Mouse (Mus musculus): ENCODE measurements around the gene Olfr707.
"Not testable (repeated sequence)": the region's sequence is repeated elsewhere in the genome, so short reads cannot be mapped to it uniquely, and the experiment has no call there.

The Olfr707 gene

GRCm38 (mm10) chr7:106901141-106901540 is at the start of gene Olfr707:
TSS of gene Olfr707 (minus strand) at chr7:106901241.
- DNase-seq (ENCODE audit: low read depth, low spot score) = not testable (repeated sequence)

DNA sequence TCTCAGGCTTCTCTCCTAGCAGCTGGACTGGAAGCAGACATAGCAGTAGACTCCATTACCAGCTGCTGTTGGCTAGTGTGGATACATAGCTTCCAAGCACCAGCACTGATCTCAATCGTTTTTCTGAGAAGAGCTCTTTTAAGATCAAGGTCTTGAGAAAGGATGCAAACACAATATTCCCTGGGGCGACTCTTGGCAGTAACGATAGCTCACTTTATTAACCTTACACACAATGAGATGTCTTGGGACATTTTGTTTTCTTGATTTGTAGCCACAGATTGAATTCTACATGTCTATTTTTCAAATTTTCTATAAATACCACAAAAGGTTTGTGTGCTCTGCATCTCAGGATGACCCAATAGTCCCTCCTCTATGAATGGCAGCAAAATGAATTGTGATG is 47.2 kb upstream of the Olfr707 start, which contains the start of gene Olfr710:
TSS of gene Olfr710 (minus strand) at position 101 of the 400 bp plus-strand sequence.
- no peak for DNase-seq (ENCODE audit: low read depth, low spot score)

GRCm38 (mm10) chr7:106932119-106932518 is 31.1 kb upstream of the Olfr707 start, which contains the start of gene Olfr709-ps1:
TSS of gene Olfr709-ps1 (minus strand) at chr7:106932219.
- no peak for DNase-seq (ENCODE audit: low read depth, low spot score)

DNA sequence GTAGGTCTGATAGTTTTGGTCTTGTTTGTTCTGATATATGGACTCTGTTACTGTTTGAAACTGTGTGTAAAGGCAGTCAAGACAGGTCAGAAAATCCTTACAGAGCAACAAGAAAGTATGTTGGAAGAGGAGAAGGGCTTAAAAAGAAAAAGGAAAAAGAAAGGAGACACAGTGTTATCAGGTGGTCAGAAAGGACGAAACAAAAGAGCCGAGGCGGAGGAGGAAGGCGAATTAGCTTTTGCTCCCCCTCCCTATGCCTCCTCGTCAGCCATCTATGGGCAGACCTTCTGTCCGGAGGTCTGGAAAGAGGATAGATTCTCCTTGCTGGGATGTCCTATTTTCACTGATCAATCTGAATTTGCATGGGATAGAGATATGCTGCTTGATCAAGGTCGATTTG is 19.9 kb upstream of the Olfr707 start:
- not testable (repeated sequence) for DNase-seq (ENCODE audit: low read depth, low spot score)

GRCm38 (mm10) chr7:106907676-106908075 is 6.6 kb upstream of the Olfr707 start, which contains the start of gene Olfr1532-ps1:
TSS of gene Olfr1532-ps1 (plus strand) at chr7:106908001.
- no peak for DNase-seq (ENCODE audit: low read depth, low spot score)

GRCm38 (mm10) chr7:106888062-106888461 is 13.0 kb downstream of the Olfr707 start, which contains the start of gene Olfr706:
TSS of gene Olfr706 (minus strand) at chr7:106888162.
- no peak for DNase-seq (ENCODE audit: low read depth, low spot score)

DNA sequence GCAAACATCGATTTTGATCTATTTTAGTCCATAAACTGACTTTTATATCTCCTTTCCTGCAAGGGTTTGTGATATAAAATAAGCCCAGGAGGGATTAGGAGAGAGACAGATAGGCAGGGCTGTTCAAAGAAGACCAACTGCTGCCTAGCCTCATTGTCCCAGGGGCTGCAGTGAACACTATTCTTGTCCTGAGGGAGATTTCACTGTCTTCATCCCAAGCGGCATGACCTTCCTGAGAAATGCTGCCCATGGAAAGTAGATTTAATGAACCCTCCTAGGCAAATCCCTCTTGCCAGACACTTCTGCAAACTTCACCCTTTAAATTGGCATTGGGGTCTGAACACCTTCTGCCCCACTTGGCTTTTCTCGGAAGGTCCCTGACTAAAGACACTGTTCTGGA is 24.2 kb downstream of the Olfr707 start, which contains the start of gene Olfr705:
TSS of gene Olfr705 (minus strand) at position 101 of the 400 bp plus-strand sequence.
- no peak for DNase-seq (ENCODE audit: low read depth, low spot score)

- no peak for DNase-seq (ENCODE audit: low read depth, low spot score)
Observed at GRCm38 (mm10) chr7:106862885-106863284, 38.2 kb downstream of the Olfr707 start, which contains the start of gene Olfr704. TSS of gene Olfr704 (plus strand) at chr7:106863185.

GRCm38 (mm10) chr7:106843060-106843459 is 58.0 kb downstream of the Olfr707 start, which contains the start of gene Olfr703:
TSS of gene Olfr703 (plus strand) at chr7:106843360.
- no peak for DNase-seq (ENCODE audit: low read depth, low spot score)
